Mouse (Mus musculus) midbrain, embryonic 13.5 days (tissue): ENCODE measurements at regions not wholly inside any gene's neighbourhood (a gene's known extent, or its start where the extent isn't known, plus 50 kb on each side); places are given as distances from the start of the nearest gene placed in this dataset.

Experiments used
- ATAC-seq: fragments of 200-750 bp; cut with Nextera tagmentation; 2 replicates; pipeline ENCODE4 v1.8.0; 2017; ENCODE audit warnings: mild to moderate bottlenecking, moderate TSS enrichment, moderate library complexity
- H3K27ac ChIP-seq: fragments of 300-500 bp; sonication (generic); 2 replicates; pipeline ENCODE4 v1.5.1; 2015; ENCODE audit warnings: inconsistent platforms, mild to moderate bottlenecking, moderate library complexity
- H3K27me3 ChIP-seq: fragments of 300-500 bp; sonication (generic); 2 replicates; pipeline ENCODE4 v1.6.1; 2015; ENCODE audit warnings: mild to moderate bottlenecking, inconsistent platforms
- H3K36me3 ChIP-seq: fragments of 300-500 bp; sonication (generic); 2 replicates; pipeline ENCODE4 v1.6.1; 2015; ENCODE audit warnings: mild to moderate bottlenecking, inconsistent platforms
- H3K4me1 ChIP-seq: fragments of 300-500 bp; sonication (generic); replicated peaks from 2 replicates; pipeline ENCODE4 v1.6.1; 2015; ENCODE audit warnings: inconsistent platforms
- H3K4me2 ChIP-seq: fragments of 300-500 bp; sonication (generic); replicated peaks from 2 replicates; pipeline ENCODE4 v1.6.1; 2015; ENCODE audit warnings: moderate library complexity, mild to moderate bottlenecking, inconsistent platforms
- H3K4me3 ChIP-seq: fragments of 300-500 bp; sonication (generic); replicated peaks from 2 replicates; pipeline ENCODE4 v1.5.1; 2015; ENCODE audit warnings: mild to moderate bottlenecking, inconsistent platforms
- H3K9ac ChIP-seq: fragments of 300-500 bp; sonication (generic); replicated peaks from 2 replicates; pipeline ENCODE4 v1.6.1; 2015; ENCODE audit warnings: mild to moderate bottlenecking, inconsistent platforms
- H3K9me3 ChIP-seq: fragments of 300-500 bp; sonication (generic); 2 replicates; pipeline ENCODE4 v1.6.1; 2016; ENCODE audit warnings: mild to moderate bottlenecking, inconsistent platforms
- WGBS: fragments of 180-500 bp; shearing (Covaris S2); methylation state at CpG from one replicate; pipeline ENCODE4 v1.1.7; 2015; 5-methylcytosine and 5-hydroxymethylcytosine counted together

DNA sequence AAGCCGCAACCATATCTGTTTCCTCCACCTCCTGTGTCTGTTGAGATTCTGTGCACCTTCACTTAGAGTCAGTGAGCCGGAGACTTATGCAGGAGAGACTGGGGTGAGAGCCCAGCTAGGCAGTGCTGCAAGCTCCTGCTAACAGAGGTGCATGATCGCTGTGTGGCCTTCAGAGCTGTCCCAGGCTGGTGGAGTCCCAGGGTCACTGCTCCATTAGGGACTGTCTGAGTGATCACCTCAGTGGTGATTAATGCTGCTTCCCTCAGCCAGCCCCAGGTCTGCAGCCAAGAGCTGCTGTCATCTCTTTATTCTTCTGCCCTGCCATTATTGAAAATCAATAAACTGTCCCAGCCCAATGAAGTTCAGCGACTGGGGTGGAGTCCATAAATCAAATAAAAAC, 69.0 kb upstream of the Aldh1b1 start:
- peaks cover 43% of the 10 kb centered on the region for H3K4me1 ChIP-seq
- no peaks in the 10 kb centered on the region for H3K36me3 ChIP-seq
- no peak overlapping the region for H3K9ac ChIP-seq
- H3K9me3 ChIP-seq = no peaks in the 10 kb centered on the region
- no peak overlapping the region for H3K27ac ChIP-seq
- ATAC-seq = no peak
- H3K27me3 ChIP-seq = peaks cover 10% of the 10 kb centered on the region; the same call in 1 of the 2 replicates
- H3K4me2 ChIP-seq = no peak overlapping the region
- no peak overlapping the region for H3K4me3 ChIP-seq
- WGBS = 67% methylated on average over 4 of the region's 4 CpGs

GRCm38 (mm10) chr4:45728825-45729224, 70.0 kb upstream of the Aldh1b1 start:
- H3K4me1 ChIP-seq = peaks cover 50% of the 10 kb centered on the region
- H3K9me3 ChIP-seq = no peaks in the 10 kb centered on the region
- H3K27me3 ChIP-seq = peaks cover 10% of the 10 kb centered on the region; the same call in 1 of the 2 replicates
- ATAC-seq = peak; percentile 31; the same call in 1 of the 2 replicates
- no peak overlapping the region for H3K27ac ChIP-seq
- H3K4me3 ChIP-seq = no peak overlapping the region
- no peak overlapping the region for H3K9ac ChIP-seq
- no peak overlapping the region for H3K4me2 ChIP-seq
- no peaks in the 10 kb centered on the region for H3K36me3 ChIP-seq
- WGBS = 20% methylated on average over 4 of the region's 4 CpGs

DNA sequence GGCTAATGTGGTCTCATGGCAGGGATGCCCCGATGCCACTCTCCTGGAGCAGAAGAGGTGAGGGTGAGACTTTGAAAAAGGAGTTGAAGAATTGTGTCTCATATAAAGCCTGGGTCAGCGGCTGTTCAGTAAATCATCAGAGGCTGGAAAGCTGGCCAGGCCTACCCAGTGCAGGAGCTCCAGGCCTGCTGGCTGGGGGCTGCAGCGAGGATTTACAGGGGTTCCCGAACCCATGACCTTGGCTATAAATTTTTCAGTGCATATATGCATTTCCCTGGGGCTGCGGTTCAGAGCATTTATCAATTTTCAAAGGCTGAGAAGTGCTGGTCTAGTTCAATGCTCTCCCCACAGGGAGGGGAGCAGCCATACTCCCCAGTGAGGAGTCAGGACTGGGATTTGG, 70.9 kb upstream of the Aldh1b1 start:
- Histone ChIP-seq H3K4me3 (no peak overlapping the region), H3K9me3 (no peaks in the 10 kb centered on the region), H3K4me1 (peaks cover 52% of the 10 kb centered on the region), H3K36me3 (no peaks in the 10 kb centered on the region), H3K4me2 (no peak overlapping the region), H3K27me3 (peaks cover 10% of the 10 kb centered on the region; the same call in 1 of the 2 replicates), H3K27ac (peak overlapping the region; percentile 55; the same call in 1 of the 2 replicates), H3K9ac (0 out of 2 replicates have a peak overlapping the region, but pooled peaks have one; percentile 34)
- WGBS = 73% methylated on average over 5 of the region's 5 CpGs
- ATAC-seq = no peak

DNA sequence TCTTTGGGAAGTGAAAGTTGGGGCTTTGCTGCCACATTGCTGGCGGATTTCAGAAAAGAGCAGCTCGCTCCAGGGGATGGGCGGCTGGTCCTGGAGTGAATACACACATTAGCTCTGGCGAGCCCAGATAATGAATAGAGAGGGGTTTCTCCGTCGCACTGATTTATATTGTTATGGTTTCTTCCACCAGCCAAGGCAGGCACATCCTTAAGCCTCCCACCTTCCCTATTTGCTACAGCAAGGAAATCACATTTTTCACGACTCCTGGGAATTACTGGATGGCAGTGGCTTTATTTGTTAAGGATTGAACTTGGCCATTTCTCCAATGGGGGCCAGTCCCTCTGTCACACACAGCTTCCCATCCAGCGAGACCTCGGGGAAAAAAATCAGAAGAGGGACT, 71.3 kb upstream of the Aldh1b1 start:
- Histone ChIP-seq H3K9me3 (no peaks in the 10 kb centered on the region), H3K27ac (peak overlapping the region; percentile 55; the same call in 1 of the 2 replicates), H3K4me3 (no peak overlapping the region), H3K27me3 (peaks cover 10% of the 10 kb centered on the region; the same call in 1 of the 2 replicates), H3K4me1 (peaks cover 52% of the 10 kb centered on the region), H3K36me3 (no peaks in the 10 kb centered on the region), H3K9ac (0 out of 2 replicates have a peak overlapping the region, but pooled peaks have one; percentile 34), H3K4me2 (no peak overlapping the region)
- 26% methylated on average over 9 of the region's 9 CpGs for WGBS
- no peak for ATAC-seq

DNA sequence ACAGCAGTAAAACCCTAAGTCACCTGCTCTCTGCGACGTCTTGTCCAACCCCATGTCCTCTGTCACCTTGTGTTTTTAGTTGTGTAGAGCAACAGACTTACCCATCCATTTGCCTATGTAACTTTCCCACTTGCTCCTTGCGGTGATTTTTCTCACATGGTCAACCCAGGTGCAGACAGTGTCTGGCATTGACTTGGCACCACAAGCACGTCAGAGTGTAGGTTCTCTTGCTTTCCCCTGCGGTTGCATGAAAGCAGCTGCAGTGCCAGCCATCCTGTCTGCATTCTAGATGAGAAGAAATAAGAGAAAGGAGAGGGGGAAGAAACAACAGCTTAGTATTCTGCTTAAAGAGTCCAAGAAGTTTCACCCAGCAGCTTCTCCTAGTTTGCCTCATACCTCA, 72.0 kb upstream of the Aldh1b1 start:
- H3K4me3 ChIP-seq = no peak overlapping the region
- WGBS = 90% methylated on average over 5 of the region's 5 CpGs
- no peak overlapping the region for H3K27ac ChIP-seq
- H3K36me3 ChIP-seq = no peaks in the 10 kb centered on the region
- H3K4me1 ChIP-seq = peaks cover 52% of the 10 kb centered on the region
- ATAC-seq = no peak
- H3K9ac ChIP-seq = no peak overlapping the region
- no peak overlapping the region for H3K4me2 ChIP-seq
- peaks cover 10% of the 10 kb centered on the region; the same call in 1 of the 2 replicates for H3K27me3 ChIP-seq
- no peaks in the 10 kb centered on the region for H3K9me3 ChIP-seq

DNA sequence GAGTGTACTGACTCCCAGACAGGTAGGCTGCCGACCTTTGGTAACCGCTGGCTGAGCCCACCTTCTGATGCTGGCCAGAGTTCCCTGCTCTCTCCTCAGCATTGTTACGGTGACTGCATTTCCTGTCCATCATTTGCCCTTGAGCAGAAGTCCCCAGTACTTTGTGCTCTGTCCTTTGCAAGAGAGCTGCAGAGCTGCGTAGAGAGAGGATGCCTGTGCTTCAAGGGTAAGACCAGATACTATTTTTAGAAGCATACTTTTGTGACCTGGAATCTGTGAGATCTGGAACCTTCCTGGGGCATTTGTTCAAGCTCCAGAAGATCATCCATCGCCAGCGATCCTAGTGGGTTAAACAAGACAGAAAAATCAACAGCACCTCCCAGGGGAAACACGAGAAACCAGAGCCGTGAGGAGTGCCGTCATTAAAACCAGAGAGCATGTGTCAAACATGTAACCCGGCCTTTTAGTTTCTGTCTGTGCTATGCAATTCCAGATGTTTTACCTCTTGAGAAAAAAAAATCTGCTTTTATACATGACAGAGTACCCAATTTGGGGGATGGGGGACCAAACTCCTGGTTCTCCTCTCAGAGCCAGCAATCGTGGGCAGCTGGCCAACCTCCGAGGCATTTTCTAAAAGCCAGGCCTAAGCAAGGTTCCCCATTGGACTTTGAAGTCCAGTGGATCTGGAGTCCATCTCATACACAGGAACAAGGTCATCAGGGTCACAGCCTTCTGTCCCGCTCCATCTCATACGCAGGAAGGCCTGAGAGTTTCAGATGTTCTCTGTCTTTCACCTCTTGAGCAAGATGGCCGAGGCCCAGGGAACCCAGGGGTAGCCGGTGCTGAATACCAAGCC, 73.5 kb upstream of the Aldh1b1 start:
- ATAC-seq = no peak
- H3K4me1 ChIP-seq = peaks cover 46% of the 10 kb centered on the region
- H3K4me2 ChIP-seq = no peak overlapping the region
- H3K27me3 ChIP-seq = peaks cover 7% of the 10 kb centered on the region; the same call in 1 of the 2 replicates
- H3K36me3 ChIP-seq = no peaks in the 10 kb centered on the region
- H3K27ac ChIP-seq = no peak overlapping the region
- H3K9ac ChIP-seq = no peak overlapping the region
- H3K4me3 ChIP-seq = no peak overlapping the region
- H3K9me3 ChIP-seq = no peaks in the 10 kb centered on the region
- 84% methylated on average over 16 of the region's 16 CpGs for WGBS

GRCm38 (mm10) chr4:45720352-45720751, 78.5 kb upstream of the Aldh1b1 start:
- 44% methylated on average over 5 of the region's 5 CpGs for WGBS
- Histone ChIP-seq H3K4me1 (peaks cover 21% of the 10 kb centered on the region), H3K9me3 (no peaks in the 10 kb centered on the region), H3K27ac (peak overlapping the region; percentile 25; the same call in 1 of the 2 replicates), H3K36me3 (no peaks in the 10 kb centered on the region), H3K4me3 (no peak overlapping the region), H3K27me3 (no peaks in the 10 kb centered on the region), H3K4me2 (no peak overlapping the region), H3K9ac (no peak overlapping the region)
- no peak for ATAC-seq

GRCm38 (mm10) chr4:45719564-45719963, 79.3 kb upstream of the Aldh1b1 start:
- ATAC-seq = no peak
- Histone ChIP-seq H3K4me2 (no peak overlapping the region), H3K4me1 (peaks cover 21% of the 10 kb centered on the region), H3K27me3 (no peaks in the 10 kb centered on the region), H3K9ac (no peak overlapping the region), H3K27ac (no peak overlapping the region), H3K4me3 (no peak overlapping the region), H3K9me3 (no peaks in the 10 kb centered on the region), H3K36me3 (no peaks in the 10 kb centered on the region)
- 68% methylated on average over 3 of the region's 3 CpGs for WGBS

DNA sequence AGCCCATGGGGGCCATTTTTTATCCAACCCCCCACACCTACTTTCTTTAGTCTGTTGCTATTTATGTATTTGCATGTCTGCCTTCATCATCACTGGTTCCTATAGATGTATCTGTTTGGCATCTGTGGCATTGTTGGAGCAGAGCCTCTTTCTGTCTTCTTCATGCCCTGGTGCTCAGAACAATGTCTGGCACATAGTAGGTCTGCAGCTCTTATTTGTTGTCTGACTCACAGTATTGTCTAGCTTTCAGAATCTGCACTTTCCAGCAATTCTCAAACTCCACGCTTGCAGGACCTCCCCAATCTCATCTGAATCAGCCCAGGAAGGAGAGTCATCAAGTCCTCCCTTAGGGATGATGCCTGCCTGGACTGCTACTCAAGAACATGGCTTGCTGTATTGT, 82.9 kb upstream of the Aldh1b1 start:
- H3K4me2 ChIP-seq = no peak overlapping the region
- no peak for ATAC-seq
- H3K9ac ChIP-seq = no peak overlapping the region
- no peaks in the 10 kb centered on the region for H3K9me3 ChIP-seq
- no peak overlapping the region for H3K4me3 ChIP-seq
- H3K27me3 ChIP-seq = no peaks in the 10 kb centered on the region
- 78% methylated on average over 1 of the region's 1 CpGs for WGBS
- peaks cover 28% of the 10 kb centered on the region for H3K4me1 ChIP-seq
- H3K36me3 ChIP-seq = no peaks in the 10 kb centered on the region
- no peak overlapping the region for H3K27ac ChIP-seq

DNA sequence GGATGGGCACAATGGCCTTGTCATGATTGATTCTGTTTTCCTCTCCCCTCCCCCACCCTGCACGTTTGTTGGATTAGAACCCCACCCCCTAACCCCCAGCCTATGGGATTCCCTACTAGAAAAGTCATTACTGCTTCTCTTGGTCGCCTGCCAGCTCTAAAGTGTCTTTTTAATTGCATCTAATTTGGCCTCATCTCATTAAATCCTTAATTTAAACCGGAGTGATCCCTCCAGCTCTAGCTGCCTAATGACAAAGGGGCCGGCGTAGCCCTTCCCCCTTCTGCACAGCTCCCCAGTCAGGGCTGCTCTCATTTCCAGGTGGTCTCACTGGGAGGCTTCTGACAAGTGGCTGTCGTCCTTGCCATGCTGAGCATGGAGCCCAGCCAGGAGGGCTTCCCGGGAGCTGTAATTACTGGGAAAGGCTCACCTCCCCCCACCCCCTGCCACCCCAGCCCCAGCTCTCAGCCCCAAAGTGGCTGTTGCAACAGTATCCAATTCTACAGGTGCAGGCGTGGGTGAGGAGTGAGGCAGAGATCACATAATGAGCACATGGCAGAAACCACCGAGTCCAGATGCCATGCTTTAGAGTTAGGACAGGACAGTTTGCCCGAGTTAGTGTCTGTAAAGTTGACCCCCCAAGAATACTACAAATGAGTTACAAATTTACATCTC, 84.8 kb upstream of the Aldh1b1 start:
- H3K36me3 ChIP-seq = no peaks in the 10 kb centered on the region
- 0 out of 2 replicates have a peak overlapping the region, but pooled peaks have one; percentile 32 for H3K27ac ChIP-seq
- no peak overlapping the region for H3K4me2 ChIP-seq
- 11% methylated on average over 10 of the region's 10 CpGs for WGBS
- H3K9me3 ChIP-seq = no peaks in the 10 kb centered on the region
- peak; percentile 95 for ATAC-seq
- no peaks in the 10 kb centered on the region for H3K27me3 ChIP-seq
- no peak overlapping the region for H3K4me3 ChIP-seq
- peaks cover 17% of the 10 kb centered on the region for H3K4me1 ChIP-seq
- H3K9ac ChIP-seq = no peak overlapping the region

- Histone ChIP-seq H3K27ac (no peak overlapping the region), H3K36me3 (no peaks in the 10 kb centered on the region), H3K9me3 (no peaks in the 10 kb centered on the region), H3K4me3 (no peak overlapping the region), H3K4me1 (peaks cover 17% of the 10 kb centered on the region), H3K9ac (no peak overlapping the region), H3K27me3 (no peaks in the 10 kb centered on the region), H3K4me2 (no peak overlapping the region)
- ATAC-seq = no peak
- 64% methylated on average over 8 of the region's 8 CpGs for WGBS
Measured at GRCm38 (mm10) chr4:45713046-45713706, 85.6 kb upstream of the Aldh1b1 start.

DNA sequence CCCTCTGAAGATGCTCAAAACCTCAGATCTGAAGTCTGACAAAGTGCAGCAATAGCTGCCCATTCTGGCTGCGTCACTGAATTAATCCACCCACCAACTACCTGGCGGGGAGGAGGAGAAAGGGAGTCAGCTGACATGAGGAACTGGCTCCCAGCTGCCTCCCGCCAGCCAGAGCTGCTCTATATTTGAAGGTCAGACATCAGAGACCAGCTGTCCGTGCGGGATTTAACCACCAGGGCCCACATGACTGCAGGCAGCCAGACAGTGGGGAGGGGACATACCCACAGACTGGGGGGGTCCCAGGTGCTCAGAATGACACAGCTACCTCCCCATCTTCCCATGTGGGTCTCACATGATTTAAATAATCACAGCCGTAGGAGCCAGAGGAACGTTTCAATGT, 94.8 kb upstream of the Aldh1b1 start:
- ATAC-seq = no peak
- H3K4me1 ChIP-seq = peaks cover 4% of the 10 kb centered on the region; the same call in 1 of the 2 replicates

More for the DNA sequence above, 94.8 kb upstream of the Aldh1b1 start:
- H3K27ac ChIP-seq = no peak overlapping the region
- no peaks in the 10 kb centered on the region for H3K9me3 ChIP-seq
- no peaks in the 10 kb centered on the region for H3K27me3 ChIP-seq
- H3K36me3 ChIP-seq = no peaks in the 10 kb centered on the region
- no peak overlapping the region for H3K4me2 ChIP-seq
- no peak overlapping the region for H3K9ac ChIP-seq
- 53% methylated on average over 7 of the region's 7 CpGs for WGBS
- H3K4me3 ChIP-seq = no peak overlapping the region
